Mouse (Mus musculus) natural killer cell, adult 2 months (primary cell): ENCODE data around the gene Slc29a2.
"Not testable (repeated sequence)": the region's sequence is repeated elsewhere in the genome, so short reads cannot be mapped to it uniquely, and the experiment has no call there.

Source experiments
- DNase-seq, 2 experiments: peaks; one replicate each; pipeline ENCODE4 v3.0.0; 2022; ENCODE audit warnings: low spot score in 2 of 2

The Slc29a2 gene

GRCm38 (mm10) chr19:5023621-5024479 lies at the start of gene Slc29a2:
Gene Slc29a2, plus strand, starts transcription at chr19:5023860.
- DNase-seq = peak; percentile 83 to 84

GRCm38 (mm10) chr19:4981767-4982166 lies 41.9 kb upstream of the Slc29a2 start:
- DNase-seq = peak; percentile 27 to 44

- peak; percentile 53 to 76 for DNase-seq
Measured at GRCm38 (mm10) chr19:4989013-4989412, 34.6 kb upstream of the Slc29a2 start.

- DNase-seq = no peak
Measured at GRCm38 (mm10) chr19:4989434-4990255, 34.0 kb upstream of the Slc29a2 start.

- no peak for DNase-seq
Measured at GRCm38 (mm10) chr19:4990256-4990625, 33.4 kb upstream of the Slc29a2 start, which contains the start of gene Npas4. Gene Npas4, minus strand, starts transcription at chr19:4990316.

GRCm38 (mm10) chr19:4990716-4991115 lies 32.9 kb upstream of the Slc29a2 start:
- no peak for DNase-seq

GRCm38 (mm10) chr19:4992371-4992770 lies 31.3 kb upstream of the Slc29a2 start:
- DNase-seq = no peak

GRCm38 (mm10) chr19:4992904-4993303 lies 30.8 kb upstream of the Slc29a2 start:
- DNase-seq = peak; percentile 51 to 53

- DNase-seq = no peak
Measured at GRCm38 (mm10) chr19:4994043-4994442, 29.6 kb upstream of the Slc29a2 start.

- no peak for DNase-seq
Measured at GRCm38 (mm10) chr19:4999445-5000140, 24.1 kb upstream of the Slc29a2 start.

- peak; percentile 67 to 78 for DNase-seq
Measured at GRCm38 (mm10) chr19:5001666-5002406, 21.8 kb upstream of the Slc29a2 start.

- not testable (repeated sequence) for DNase-seq
Measured at GRCm38 (mm10) chr19:5003644-5004043, 20.0 kb upstream of the Slc29a2 start.

- DNase-seq = no peak
Measured at GRCm38 (mm10) chr19:5004925-5005324, 18.7 kb upstream of the Slc29a2 start.

GRCm38 (mm10) chr19:5013138-5013537 lies 10.5 kb upstream of the Slc29a2 start:
- no peak for DNase-seq

GRCm38 (mm10) chr19:5014961-5015398 lies 8.7 kb upstream of the Slc29a2 start:
- peak; percentile 32 to 34 for DNase-seq

GRCm38 (mm10) chr19:5016221-5016742 lies 7.4 kb upstream of the Slc29a2 start:
- no peak for DNase-seq

- peak; percentile 64 to 79 for DNase-seq
Measured at GRCm38 (mm10) chr19:5016782-5017181, 6.9 kb upstream of the Slc29a2 start.

GRCm38 (mm10) chr19:5017611-5018010 lies 6.0 kb upstream of the Slc29a2 start:
- DNase-seq = no peak

GRCm38 (mm10) chr19:5018191-5018590 lies 5.5 kb upstream of the Slc29a2 start:
- DNase-seq = no peak

- DNase-seq = no peak
Measured at GRCm38 (mm10) chr19:5021416-5021815, 2.2 kb upstream of the Slc29a2 start.

- no peak for DNase-seq
Measured at GRCm38 (mm10) chr19:5026111-5026510, 2.5 kb downstream of the Slc29a2 start.
